Mouse (Mus musculus) layer of hippocampus, adult 2 months (tissue): ENCODE measurements around the gene Foxn3. TPM values are rescaled to one million over a fixed set of nuclear protein-coding genes. Genes with fewer than 3 reads are reported as not detected.

ENCODE experiments used
- DNase-seq, 2 experiments: peaks; one replicate each; pipeline ENCODE4 v3.0.0; 2022; ENCODE audit warnings: low spot score in 2 of 2
- H3K27ac ChIP-seq: fragments of 200-600 bp; 2 replicates; pipeline ENCODE4 v1.8.1; 2022
- H3K4me3 ChIP-seq: fragments of 200-600 bp; 2 replicates; pipeline ENCODE4 v1.8.1; 2022; ENCODE audit warnings: mild to moderate bottlenecking
- CTCF ChIP-seq: fragments of 200-600 bp; conservative IDR thresholded peaks from 2 replicates; pipeline ENCODE4 v1.8.1; 2022; ENCODE audit warnings: antibody characterized with exemption, mild to moderate bottlenecking, moderate library complexity
- long read RNA-seq, 2 experiments: library from polyadenylated mRNA; stranded (forward); transcript quantifications; one replicate each; pipeline ENCODE4 v2.0.0; 2021; ENCODE audit warnings: borderline mapping rate in 2 of 2
- total RNA-seq, 2 experiments: library from RNA; stranded (reverse); gene quantifications; 2 replicates each; pipeline ENCODE4 v1.2.3; 2021

Foxn3 gene
- total RNA-seq: 10 to 100 TPM; 45.9 to 53.7 TPM
- long read RNA-seq, experiment 1, transcript Foxn3-209 (6 exons, 2,882 nt): major isoform, 11 of 36 reads
- long read RNA-seq, experiment 1, partial matches to known transcripts: 0 of 36 reads
- long read RNA-seq, experiment 1, other reads (novel, unspliced or antisense): 25 of 36 reads
- long read RNA-seq, experiment 2, transcript Foxn3-209 (6 exons, 2,882 nt): major isoform, 10 of 44 reads
- long read RNA-seq, experiment 2, partial matches to known transcripts: 2 of 44 reads
- long read RNA-seq, experiment 2, other reads (novel, unspliced or antisense): 31 of 44 reads

DNA sequence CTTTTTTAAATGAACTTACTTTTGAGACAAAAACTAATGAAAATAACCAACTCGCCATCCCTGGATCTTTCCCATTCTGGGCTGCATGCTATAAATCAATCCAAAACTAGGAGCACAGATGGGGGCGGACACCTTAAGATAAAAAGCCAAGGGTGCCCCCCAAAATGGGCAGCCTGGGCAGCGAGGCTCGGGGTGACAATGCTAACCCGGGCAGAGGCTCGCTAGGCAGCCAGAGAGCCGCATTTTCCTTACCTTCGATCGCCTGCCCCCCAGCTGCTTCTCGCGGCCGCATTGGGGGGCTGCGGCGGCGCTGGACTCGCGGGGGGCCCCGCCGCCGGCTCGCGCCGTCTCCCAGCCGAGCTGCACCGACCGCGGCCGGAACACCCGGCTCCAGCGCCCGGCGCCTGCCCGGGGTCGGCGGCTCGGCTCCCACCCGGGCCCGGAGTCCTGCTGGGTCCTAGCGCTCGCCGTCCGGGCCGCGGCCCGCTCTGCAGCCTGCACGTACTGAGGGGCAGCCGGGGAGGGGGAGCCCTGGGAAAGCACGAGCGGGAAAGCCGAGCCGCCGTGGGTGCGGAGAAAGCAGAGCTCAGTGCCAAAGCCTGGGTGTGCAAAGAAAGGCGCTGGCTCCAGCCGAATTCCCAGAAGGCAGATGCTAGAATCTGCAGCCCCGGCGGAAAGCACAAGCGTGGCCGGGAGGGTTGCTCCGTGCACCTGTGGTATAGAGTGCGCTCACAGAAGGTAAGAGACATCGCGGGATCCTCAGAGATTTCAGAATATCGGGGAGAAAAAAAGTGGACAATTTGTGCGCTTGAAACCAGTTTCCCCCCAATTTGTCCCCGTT lies at the start of gene Foxn3:
Gene Foxn3, minus strand, starts transcription at position 364 of the 841 bp plus-strand sequence.
- Histone ChIP-seq H3K4me3 (peak within 1 kb of the TSS; percentile 79), H3K27ac (peak within 1 kb of the TSS; percentile 94)
- peak; percentile 37 to 70 for DNase-seq
- no peak for TF ChIP-seq CTCF

DNA sequence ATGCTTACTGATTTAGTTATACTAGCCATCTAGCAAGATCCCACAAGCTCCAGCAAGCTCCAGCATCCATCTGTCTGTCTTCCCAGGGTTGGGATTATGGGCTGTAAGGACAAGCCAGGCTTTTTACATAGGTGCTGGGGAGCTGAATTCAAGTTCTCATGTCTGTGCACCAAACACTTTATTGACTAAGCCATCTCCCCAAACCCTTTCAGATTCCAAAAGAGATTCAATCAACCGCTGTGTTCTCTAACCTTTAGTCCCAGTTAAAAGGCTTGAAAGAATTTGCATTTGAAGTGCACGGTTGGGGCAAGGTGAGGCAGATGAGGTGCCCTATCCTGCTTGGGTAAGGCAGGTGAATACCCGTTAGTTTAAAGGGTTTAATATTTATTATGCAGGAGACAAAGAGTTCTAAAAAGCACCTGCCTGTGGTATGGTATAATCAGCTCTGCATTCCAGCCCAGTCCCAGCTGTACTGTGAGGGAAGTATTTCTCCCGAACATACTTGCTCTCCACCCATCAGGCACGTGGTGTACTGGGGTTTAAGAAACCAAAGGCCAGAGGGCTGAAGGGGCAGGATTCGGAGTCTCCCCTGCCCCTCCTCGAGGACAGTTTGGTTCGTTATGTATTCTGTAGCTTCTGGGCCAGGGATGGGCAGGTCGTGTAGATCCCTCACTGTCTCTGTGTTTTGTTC lies 48.9 kb upstream of the Foxn3 start:
- H3K27ac ChIP-seq: no peak overlapping the region
- TF ChIP-seq CTCF: no peak
- no peak overlapping the region for H3K4me3 ChIP-seq
- no peak for DNase-seq

DNA sequence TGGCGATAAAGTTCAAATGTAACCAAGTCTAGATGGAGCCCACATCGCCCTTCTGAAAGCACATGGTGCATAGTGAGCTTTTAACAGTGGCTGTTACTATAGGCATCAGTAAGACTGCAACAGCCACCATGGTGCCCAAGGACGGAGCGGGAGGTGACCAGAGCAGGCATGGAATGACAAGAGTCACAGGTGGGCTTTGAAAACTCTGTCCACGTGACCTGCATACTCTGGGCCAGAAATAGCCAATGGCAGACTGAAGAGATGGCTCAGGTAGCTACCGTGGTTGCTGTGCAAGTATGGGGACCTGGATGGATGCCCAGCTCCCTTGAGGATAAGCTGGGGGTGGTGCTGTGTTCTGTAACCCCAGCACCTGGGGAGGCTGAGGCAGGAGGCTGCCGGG lies 47.5 kb upstream of the Foxn3 start:
- no peak overlapping the region for H3K27ac ChIP-seq
- DNase-seq: no peak
- no peak overlapping the region for H3K4me3 ChIP-seq
- no peak for TF ChIP-seq CTCF

DNA sequence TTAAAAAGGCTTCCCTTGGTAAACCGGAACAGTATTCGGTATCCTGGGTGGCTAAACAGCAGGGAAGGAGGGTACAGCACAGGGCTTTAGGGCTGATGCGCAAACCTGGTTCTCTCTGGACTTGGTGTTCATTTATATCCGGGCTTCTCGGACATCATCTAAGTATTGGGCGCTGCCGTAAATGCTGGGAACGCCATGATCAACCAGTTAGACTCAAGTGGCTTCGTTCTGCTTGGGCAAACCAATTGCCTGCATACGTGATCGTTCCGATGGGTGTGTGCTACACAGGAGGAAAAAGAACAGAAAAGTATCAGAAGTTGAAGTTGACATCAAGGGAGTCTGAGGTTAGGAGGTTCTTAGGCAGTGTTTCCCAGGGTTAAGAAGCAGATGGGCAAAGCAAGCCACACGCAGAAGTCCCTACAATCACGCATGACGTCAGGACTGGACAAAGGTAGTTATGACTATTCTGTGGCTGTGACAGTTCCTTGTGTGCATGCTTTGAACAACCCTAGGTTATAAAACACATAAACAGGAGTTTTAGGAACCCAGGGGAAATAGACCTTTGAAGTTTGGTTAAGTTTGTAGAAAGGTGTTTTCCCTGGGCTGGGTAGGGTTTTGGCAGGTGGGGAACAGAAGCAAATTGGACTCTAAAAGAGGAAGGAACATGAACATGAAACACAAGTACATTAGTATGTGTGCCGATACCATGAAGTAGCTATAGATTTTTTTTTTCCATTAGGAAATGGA lies 46.9 kb upstream of the Foxn3 start:
- no peak for TF ChIP-seq CTCF
- Histone ChIP-seq H3K27ac (no peak overlapping the region), H3K4me3 (no peak overlapping the region)
- DNase-seq: no peak

DNA sequence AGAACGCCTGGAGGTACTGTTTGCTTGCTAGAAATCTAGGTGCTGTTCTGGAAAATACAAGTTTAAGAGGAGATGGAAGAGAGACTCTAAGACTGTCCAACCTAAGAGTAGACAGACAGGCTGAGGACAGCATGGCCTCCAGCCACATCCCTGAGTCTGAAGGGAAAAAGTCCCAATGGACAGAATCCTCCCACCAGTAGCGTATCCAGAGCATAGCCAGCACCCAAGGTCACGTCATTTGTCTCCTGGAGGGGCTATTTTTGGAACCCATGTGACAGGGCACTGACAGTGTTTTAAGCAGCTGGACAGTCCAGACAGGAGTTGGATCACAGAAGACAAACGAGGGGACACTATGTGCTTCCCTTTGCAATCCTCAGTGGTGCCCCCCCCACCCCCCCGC lies 46.3 kb upstream of the Foxn3 start:
- Histone ChIP-seq H3K27ac (no peak overlapping the region), H3K4me3 (no peak overlapping the region)
- TF ChIP-seq CTCF: no peak
- no peak for DNase-seq

DNA sequence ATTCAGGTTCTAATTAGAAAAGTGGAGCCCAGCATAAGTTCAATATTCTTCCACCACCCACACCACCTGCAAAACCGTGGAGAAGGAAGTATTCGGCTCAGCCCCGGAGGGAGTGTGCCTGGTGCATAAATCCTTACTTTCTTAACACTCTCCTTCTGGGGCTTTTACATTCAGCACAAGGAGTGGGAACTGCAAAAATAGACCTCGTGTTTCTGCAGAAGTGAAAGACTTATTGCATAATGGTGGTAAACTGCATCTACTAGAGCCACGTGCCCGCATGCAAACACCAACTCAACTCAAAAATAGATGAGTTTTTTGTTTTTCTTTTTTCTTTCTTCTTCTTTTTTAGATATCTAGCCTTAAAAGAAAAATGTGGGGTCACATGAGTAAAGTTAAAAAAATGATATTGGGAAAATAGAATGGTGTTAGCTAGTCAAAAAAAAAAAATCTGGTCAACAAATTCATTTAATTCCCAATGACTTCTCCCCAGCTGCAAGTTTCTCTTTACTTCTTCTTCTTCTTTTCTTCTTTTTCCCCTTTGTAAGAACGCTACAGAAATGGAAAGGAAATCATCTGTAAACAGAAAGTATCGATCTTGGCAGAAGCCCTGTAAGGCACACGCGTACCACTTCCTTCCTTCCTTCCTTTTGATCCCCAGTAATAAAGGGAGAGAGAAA lies 45.0 kb upstream of the Foxn3 start:
- TF ChIP-seq CTCF: no peak
- H3K27ac ChIP-seq: no peak overlapping the region
- no peak for DNase-seq
- no peak overlapping the region for H3K4me3 ChIP-seq

DNA sequence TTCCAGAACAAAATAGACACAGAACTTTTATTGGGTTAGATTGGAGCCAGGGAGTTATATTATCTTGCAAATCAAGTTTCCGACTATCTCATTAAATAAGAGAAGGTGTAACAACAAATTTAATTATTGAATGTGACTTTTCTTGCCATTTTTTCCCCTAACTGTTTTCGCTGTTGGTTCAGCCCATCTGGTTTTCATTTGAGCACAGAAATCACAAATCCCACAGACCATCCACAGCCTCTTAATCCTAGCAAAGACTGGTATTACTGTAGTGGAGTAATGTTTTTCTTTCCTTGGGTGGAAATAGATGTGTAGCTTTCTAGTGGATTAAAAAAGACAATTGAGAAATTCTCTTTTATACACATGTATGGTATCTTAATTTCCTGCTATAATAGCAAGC lies 40.0 kb upstream of the Foxn3 start:
- Histone ChIP-seq H3K4me3 (no peak overlapping the region), H3K27ac (no peak overlapping the region)
- no peak for TF ChIP-seq CTCF
- no peak for DNase-seq

DNA sequence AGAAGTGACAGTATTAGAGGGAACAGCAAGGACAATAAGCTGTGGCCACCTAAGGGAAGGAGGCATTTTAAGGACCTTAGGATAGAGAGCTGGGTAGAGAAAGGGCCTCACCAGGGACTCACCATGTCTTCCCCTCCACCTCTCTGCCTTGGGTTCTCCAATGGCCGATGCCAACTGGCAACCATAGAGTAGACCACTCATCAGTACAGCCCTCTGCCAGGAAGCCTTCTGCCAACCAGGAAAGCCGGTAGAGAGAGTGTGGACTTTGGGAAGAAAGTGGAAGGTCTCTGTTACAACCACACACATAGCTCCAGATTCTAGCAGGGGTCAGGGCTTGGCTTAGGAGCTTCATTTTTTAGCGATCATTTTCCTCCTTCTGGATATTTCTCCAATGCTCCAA lies 38.5 kb upstream of the Foxn3 start:
- Histone ChIP-seq H3K4me3 (no peak overlapping the region), H3K27ac (no peak overlapping the region)

DNA sequence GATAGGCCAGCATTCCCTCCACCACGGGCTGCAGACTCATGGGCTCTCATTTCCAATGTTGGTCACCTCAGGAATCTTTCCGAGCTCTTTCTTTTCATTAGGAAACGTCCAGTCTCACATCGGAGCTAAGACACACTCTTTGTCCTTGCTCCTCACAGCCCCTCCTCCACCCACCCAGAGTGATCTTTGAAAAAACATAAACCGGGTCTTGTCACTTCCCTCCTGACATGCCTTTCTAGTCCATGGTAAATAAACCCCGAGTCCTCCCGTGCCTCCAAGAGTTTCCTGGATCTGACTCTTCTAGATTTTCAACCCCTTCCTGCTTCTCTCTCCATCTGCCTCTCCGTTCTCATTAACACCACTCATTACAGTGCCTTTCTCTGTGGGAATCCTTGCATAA lies 38.0 kb upstream of the Foxn3 start:
- Histone ChIP-seq H3K27ac (no peak overlapping the region), H3K4me3 (no peak overlapping the region)
- DNase-seq: no peak
- no peak for TF ChIP-seq CTCF

More for the DNA sequence above, 38.5 kb upstream of the Foxn3 start:
- DNase-seq: no peak
- no peak for TF ChIP-seq CTCF

DNA sequence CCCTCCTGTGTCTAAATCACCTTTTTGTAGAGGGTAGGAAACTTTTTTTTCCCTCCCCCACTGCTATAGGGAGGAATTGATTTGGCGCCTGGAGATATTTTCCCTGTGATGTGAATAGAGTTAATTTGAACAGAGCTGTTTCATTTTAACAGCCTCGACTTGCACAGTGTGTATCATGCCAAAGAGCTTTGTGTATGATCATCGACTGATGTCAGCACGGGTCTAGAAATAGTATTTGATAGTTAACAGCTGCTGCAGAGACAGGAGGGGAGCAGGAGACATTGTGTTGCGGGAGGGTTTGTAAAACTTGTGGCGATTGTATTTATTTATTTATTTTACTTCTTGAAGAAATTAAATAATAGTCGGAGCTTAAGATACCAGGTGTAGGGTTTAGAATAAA lies 36.2 kb upstream of the Foxn3 start:
- no peak for DNase-seq
- TF ChIP-seq CTCF: no peak
- H3K27ac ChIP-seq: no peak overlapping the region
- peak overlapping the region; percentile 27; the same call in 1 of the 2 replicates for H3K4me3 ChIP-seq

DNA sequence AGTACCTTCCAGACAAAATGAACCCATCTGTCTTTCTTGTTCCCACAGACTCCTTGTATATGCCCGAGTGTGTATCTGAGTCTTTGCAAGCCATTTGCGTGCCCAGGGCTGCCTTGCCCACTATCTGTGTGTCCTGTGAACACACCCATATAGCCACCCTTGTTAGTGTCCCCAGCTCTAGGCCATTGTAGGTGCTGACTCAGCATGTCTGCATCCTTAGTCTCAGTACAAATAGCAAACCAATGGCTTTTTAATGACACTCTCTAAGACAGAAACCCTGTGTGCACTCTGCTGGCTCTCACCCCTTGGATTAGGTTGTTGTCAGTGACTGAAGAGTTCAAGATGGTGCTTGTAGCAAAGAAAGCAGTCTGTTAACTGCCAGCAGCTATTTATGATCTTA lies 33.0 kb upstream of the Foxn3 start:
- Histone ChIP-seq H3K4me3 (no peak overlapping the region), H3K27ac (no peak overlapping the region)
- no peak for TF ChIP-seq CTCF
- DNase-seq: no peak

DNA sequence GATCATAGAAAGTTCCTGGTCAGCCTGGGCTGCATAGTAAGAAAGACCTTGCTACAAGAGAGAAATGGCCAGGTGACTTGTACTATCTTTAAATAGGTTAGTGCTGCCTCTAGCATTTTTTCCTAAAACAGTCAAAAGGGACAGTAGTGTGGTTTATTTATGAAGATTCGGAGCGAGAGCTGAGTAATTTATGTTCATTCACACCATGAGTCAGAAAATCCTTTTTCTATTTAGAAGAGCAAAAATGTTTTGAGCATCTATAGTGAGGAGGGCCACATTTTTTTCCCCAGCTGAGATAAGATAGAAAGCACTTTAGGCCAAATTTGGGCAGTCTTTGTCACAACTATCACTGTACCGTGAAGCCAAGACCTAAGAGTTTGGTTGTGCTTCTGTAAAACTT lies 24.0 kb upstream of the Foxn3 start:
- Histone ChIP-seq H3K27ac (no peak overlapping the region), H3K4me3 (no peak overlapping the region)
- no peak for TF ChIP-seq CTCF
- DNase-seq: no peak
